Mouse (Mus musculus): ENCODE data around the gene Olfr933. TPM values are rescaled to one million over a fixed set of nuclear protein-coding genes. Genes with fewer than 3 reads are reported as not detected.

Olfr933 gene
- not detected for polyA plus RNA-seq (2017; shearing (Covaris generic))

DNA sequence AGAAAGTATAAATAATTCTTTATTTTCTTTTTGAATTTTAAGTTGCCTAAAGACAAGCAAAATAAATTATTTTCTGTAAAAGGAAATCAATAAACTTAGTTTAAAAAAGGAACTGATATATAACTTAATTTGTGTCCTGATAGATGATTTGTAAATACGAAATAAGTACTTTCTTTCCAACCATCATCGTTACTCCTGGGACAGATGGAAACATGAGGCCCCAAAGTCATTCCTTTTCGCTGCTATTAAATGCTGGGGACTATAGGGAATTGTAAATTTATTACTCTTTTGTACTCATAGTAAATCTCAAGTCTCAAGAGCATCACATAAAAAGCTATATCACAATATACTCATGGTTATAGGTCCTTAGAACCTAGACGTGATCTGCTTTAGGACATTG, at the start of gene Olfr933:
Gene Olfr933 (plus strand): TSS at position 301 of the 400 bp plus-strand sequence.
- ATAC-seq: no peak

DNA sequence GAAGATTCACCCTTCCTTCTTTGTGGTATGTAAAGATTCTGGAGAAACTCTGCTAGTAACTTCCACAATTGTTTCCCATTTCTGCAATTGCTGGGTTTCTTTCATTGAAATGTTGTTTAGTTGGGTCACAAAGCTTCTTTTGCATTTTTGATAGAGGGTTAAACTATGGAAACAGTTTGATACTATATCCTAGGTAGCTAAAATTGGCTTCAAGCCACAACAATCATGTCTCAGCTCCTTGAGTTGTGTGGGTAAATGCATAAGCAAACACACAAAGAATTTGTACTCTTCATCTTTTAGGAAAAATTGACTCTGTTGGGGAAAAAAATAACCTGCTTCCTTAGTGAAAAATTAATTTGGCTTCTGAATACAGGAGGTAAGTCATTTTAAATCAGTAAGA, 42.6 kb upstream of the Olfr933 start, which contains the start of gene Olfr930:
Gene Olfr930 (plus strand): TSS at position 301 of the 400 bp plus-strand sequence.
- ATAC-seq: no peak

DNA sequence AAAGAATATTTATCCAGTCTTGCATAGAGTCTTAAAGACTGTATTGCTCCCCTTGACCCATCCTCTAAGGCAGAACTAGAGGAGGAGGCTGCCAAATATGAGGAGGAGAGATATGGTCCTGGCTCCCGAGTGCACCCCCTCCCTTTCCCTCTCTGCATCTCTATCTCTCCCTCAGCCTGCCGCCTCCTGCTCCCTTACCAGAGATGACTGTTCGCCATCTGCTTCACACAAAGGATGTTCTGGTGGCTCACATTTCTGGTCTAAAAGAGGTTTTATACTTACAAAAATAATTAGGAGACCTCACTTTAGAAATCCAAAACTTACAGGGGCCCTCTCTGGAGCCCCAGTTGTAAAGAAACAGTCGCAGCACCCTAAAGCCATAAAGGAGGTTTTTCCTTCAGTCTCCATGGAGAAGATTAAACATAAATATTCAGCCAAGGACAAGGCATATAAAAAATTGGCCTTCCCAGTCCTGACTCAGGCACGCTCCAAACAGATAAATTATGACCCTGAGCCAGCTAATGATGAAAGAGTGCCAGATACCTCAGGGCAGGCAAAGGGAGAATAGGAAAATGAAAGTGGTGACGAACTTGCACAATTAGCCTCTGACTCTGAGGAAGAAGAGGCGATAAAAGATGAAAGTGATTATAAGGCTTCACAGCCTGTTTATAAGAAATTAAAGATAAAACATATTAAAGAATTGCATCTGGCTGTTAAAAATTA, 18.6 kb upstream of the Olfr933 start:
- ATAC-seq: no peak

DNA sequence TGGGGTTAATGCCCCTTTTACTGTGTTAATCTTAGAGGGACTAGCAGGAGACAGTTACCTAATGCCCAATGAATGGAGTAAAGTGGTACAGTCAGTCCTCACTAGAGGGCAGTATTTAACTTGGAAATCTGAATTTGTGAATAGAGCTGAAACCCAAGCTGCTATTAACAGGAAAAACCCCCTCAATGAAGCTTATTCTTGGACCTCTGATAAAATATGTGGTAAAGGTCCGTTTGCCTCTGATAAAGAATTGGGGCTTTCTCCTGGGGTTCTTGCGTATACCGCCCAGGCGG, 18.0 kb upstream of the Olfr933 start:
- ATAC-seq: no peak

DNA sequence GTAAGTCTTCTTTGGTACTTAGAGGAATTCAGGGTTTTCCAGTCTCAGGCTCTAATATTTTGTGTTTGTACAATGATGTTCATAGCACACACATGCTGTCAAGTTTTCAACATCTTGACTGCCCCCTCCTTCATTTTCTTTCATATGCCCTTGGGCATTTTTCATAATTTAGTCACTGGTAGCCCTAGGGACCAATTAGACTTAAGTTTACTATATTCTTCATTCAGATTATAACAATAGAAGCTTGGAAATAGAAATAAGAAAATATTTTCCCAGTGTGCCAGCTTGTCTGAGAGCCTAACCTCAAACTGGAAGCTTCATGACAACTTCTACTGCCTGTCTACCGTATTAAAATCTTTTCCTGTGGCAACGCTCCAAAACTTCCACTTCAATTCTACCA, 16.1 kb downstream of the Olfr933 start, which contains the start of gene Olfr934:
Gene Olfr934 (minus strand): TSS at position 101 of the 400 bp plus-strand sequence.
- no peak for ATAC-seq

DNA sequence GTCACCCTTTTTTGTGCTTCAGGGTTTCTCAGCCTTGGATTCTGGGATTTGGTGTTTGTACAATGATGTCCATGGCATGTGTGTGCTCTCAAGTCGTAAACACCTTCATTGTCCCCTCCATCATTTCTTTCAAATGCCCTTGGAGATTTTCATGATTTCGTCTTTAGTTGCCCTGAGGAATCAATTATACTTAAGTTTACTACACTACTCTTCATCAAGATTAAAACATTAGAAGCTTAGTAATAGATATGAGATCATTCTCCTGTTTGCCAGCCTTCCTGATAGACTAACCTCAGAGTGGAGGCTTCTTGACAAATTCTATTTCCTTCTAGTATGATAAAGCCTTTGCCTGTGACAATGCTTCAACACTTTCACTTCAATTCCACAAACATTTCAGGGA, 27.5 kb downstream of the Olfr933 start, which contains the start of gene Olfr935:
Gene Olfr935 (minus strand): TSS at position 101 of the 400 bp plus-strand sequence.
- ATAC-seq: no peak

DNA sequence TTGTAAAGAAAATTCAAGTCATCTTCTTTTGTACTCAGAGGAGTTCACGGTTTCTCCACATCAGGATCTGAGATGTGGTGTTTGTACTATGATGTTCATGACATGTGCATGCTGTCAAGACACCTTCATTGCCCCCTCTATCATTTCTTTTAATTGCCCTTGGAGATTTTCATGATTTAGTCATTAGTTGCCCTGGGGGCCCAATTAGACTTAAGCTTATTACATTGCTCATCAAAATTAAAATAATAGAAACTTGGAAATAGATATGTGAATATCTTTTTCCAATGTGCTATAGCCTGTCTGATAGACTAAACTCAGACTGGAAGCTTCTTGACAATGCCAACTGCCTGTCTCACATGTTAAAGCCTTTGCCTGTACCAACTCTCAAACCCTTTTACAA, 51.2 kb downstream of the Olfr933 start, which contains the start of gene Olfr146:
Gene Olfr146 (minus strand): TSS at position 101 of the 400 bp plus-strand sequence.
- no peak for ATAC-seq

Other genes with a start within 250 kb of the Olfr933 start
- gene Olfr920, start 220.0 kb upstream of the Olfr933 start, polyA plus RNA-seq (2017; shearing (Covaris generic)): under 1 TPM; 0.08 to 0.62 TPM
- not detected for gene Olfr921, start 199.2 kb upstream of the Olfr933 start, polyA plus RNA-seq (2017; shearing (Covaris generic))
- not detected for gene Olfr922, start 157.7 kb upstream of the Olfr933 start, polyA plus RNA-seq (2017; shearing (Covaris generic))
- not detected for gene Olfr923, start 145.8 kb upstream of the Olfr933 start, polyA plus RNA-seq (2017; shearing (Covaris generic))
- not detected for gene Olfr924, start 127.9 kb upstream of the Olfr933 start, polyA plus RNA-seq (2017; shearing (Covaris generic))
- gene Olfr26, start 117.3 kb upstream of the Olfr933 start, polyA plus RNA-seq (2017; shearing (Covaris generic)): not detected
- gene Olfr926, start 95.2 kb upstream of the Olfr933 start, polyA plus RNA-seq (2017; shearing (Covaris generic)): not detected
- gene Olfr930, start 42.5 kb upstream of the Olfr933 start, polyA plus RNA-seq (2017; shearing (Covaris generic)): not detected
- gene Olfr934, start 16.0 kb downstream of the Olfr933 start, polyA plus RNA-seq (2017; shearing (Covaris generic)): not detected
- not detected for gene Olfr935, start 27.4 kb downstream of the Olfr933 start, polyA plus RNA-seq (2017; shearing (Covaris generic))
- gene Olfr146, start 51.1 kb downstream of the Olfr933 start, polyA plus RNA-seq (2017; shearing (Covaris generic)): not detected
- not detected for gene Olfr937, start 92.6 kb downstream of the Olfr933 start, polyA plus RNA-seq (2017; shearing (Covaris generic))
- gene Olfr938, start 106.6 kb downstream of the Olfr933 start, polyA plus RNA-seq (2017; shearing (Covaris generic)): not detected
- not detected for gene Olfr27, start 155.8 kb downstream of the Olfr933 start, polyA plus RNA-seq (2017; shearing (Covaris generic))
- gene Olfr943, start 194.0 kb downstream of the Olfr933 start, polyA plus RNA-seq (2017; shearing (Covaris generic)): not detected
- gene Olfr944, start 229.6 kb downstream of the Olfr933 start, polyA plus RNA-seq (2017; shearing (Covaris generic)): not detected

All from activated CD4-positive, CD25-positive, alpha-beta regulatory T cell, adult 4 months (primary cell).